Mouse (Mus musculus) regulatory T cell (primary cell): ENCODE data around the gene Naaladl2.

ENCODE experiments used
- in situ Hi-C: fragments of 300-600 bp; cut with MboI, MseI; formaldehyde crosslinking; loops from one replicate; pipeline ENCODE4 v1.15.1; 2025; ENCODE audit warnings: high pct_unique_total_duplicates

Naaladl2 gene

DNA sequence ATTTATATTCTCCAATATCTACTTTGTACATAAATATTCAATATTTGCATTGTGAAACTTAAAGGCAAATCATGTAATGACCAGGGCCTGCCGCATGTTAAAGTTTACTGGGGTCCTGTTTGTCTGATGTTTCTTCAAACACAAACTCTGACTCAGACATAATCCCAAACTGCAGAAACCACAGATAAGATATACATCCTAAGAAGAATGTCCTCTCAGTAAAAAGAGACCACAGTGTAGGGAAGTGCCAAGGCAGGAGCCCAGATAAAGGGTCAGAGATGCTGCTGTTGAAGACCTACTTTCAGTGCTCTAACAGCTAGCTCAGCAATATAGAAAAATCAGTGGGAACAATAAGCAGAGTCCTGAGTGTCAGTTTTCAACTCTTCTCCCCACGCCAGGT, 201.9 kb downstream of the Naaladl2 start:
- in situ Hi-C loops = no loop called here

DNA sequence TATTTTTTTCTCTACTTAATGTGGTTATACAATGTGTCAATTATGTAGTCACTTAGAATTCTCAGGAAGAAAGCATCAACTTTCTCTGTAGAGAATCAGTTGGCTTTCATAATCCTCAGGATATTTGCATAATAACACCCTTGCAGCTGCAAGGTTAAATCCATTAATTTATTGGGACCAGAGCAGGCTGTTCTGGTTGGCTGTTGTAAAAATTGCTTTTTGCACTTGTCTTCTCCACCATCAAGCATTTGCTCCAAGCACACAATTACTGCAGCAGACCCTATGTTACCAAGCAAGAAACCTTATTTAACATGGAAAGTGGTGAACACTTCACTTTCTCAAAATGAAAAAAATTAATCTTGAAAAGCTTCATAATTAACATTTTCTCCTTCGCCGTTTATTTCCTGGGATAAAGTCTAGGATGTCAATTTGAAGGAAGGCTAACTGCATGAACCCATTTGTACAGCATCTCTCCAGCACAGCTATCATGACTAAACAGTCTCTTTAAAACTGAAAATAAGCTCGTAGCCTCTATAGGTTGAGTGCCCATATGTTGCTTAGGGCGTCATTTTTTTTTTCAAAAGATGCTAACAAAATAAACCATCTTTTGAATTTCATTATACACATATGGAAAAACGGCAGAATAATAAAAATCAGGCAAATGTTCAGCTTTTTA, 205.4 kb downstream of the Naaladl2 start:
- in situ Hi-C loops = no loop called here

DNA sequence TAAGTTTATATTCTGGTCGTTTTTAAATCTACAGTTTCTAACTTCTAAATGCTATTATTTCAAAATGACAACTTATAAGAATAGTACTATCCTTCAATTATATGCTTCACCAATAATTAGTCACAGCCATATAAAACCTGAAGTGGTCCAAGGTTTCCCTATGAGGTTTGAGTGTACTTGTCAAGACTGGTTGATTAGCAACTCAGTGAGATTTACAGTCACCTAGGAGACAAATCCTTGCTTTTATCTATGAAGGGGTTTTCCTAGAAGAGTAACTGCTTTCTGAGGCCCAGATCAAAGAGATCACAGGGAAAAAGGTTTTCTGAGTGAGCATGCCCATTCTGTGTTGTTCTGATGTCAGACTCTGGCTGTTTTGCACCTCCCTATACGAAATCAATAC, 222.2 kb downstream of the Naaladl2 start:
- in situ Hi-C loops = no loop called here

DNA sequence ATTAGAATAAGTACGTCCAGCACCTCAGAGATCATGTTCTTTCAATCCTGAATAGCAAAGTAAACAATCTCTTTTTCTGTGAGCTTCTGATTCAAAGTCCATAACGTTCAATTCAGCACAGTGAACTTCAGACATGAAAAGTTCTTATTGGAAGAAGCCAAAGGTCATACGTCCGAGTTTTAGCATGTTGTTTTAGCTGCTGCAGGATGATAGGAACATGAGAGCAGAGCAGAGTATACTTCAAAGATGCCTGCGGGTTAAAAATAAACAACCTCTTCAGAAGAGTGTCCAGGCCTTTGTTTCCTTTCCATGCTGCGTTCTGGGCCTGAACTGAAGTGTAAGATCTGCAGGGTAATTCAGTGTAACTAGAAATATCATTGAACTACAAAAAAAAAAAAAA, 222.7 kb downstream of the Naaladl2 start:
- in situ Hi-C loops = no loop called here

DNA sequence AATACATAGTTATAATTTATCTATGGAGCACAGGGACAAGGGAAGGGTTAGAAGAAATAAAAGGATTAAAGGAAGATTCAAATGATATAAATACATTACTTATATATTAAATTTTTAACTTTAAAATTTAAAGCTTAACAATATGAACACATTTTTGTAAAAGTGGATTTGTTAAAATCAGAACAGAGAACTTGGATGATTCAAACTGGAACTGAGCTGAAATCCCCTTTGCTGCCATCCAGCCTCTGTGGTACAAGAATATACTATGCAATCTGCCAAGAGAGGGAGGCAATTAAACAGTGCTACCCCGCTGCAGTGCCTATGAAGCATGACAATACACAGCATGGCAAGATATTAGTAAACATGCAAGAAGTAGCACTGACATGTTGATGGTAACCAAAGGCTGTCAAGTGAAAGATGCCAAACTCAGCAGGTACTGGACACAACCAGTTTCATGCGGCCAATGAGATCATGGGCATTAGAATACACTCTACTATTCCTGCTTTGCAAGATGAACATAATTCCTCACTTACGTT, 238.6 kb downstream of the Naaladl2 start:
- in situ Hi-C loops = no loop called here

DNA sequence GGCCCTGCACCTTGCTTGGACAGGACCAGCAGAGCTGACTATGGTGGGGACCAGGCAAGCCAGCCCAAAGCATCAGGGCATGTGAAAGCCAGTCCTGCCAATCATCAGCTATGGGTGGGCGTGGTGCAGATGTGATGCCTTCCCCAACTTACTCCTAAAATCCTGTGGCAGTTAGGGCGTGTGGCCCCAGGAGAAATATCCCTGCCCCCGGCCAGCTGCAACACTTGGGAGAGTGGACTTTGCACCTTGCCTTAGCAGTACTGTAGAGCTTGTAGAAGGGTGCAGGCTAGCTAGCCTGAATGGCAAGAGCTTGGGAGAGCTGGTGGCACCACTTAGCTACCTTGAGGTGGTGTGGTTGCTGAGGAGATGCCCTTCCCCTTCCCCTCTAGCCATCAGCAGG, 255.3 kb downstream of the Naaladl2 start:
- in situ Hi-C loops = no loop called here

DNA sequence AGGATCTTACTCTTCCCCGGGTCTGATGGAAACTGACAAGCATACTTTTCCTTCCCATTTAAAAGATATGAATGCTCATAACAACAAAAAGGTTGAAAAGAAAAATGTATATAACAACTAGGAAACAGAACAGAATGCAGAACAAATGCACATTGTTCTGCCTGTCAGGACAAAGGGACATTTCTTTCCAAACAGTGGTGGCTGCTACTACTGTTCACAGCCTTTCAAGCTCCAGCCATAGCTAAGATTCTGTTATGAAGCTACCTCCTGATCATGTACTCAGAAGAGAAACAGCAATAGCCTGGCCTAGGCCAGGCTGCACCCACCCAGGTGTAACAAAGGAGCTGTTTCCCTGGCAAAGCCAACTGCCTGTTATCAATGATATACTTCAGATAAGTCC, 271.8 kb downstream of the Naaladl2 start:
- in situ Hi-C loops = no loop called here

DNA sequence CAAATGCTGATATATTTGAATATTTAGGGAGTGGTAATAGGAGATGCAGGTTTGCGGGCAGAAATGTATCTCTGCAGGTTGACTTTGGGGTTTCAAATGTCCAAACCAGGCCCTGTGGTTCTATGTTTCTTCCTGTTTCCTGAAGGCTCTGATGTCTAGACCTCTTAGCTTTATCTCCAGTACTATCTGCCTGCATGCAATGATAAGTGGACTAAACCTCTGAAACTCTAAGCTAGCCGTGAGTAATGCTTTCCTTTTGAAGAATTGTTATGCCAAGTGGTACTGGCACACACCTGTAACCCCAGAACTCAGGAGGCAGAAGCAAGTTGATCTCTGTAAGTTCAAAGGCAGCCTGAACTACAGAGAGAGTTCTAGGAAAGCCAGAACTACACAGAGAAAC, 291.1 kb downstream of the Naaladl2 start:
- in situ Hi-C loops = no loop called here

DNA sequence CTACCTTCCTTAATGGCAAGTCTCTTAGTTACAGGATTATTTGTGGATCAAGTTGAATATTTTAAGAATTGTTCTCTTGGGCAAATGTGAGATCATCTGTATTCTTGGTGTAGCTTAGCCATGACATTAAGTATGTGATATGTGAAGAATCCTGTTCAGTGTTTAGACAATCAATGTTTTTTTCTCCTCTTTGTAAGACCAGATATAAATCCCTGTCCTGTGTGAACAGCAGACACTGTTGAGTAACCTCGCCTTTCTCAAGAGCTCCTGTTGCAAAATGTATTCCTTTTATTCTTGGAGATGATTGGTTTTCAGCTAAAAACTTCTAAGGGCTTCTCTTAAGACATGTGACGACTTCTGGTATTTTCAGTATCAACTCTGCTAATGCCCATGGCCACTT, 347.3 kb downstream of the Naaladl2 start:
- in situ Hi-C loops = no loop called here

DNA sequence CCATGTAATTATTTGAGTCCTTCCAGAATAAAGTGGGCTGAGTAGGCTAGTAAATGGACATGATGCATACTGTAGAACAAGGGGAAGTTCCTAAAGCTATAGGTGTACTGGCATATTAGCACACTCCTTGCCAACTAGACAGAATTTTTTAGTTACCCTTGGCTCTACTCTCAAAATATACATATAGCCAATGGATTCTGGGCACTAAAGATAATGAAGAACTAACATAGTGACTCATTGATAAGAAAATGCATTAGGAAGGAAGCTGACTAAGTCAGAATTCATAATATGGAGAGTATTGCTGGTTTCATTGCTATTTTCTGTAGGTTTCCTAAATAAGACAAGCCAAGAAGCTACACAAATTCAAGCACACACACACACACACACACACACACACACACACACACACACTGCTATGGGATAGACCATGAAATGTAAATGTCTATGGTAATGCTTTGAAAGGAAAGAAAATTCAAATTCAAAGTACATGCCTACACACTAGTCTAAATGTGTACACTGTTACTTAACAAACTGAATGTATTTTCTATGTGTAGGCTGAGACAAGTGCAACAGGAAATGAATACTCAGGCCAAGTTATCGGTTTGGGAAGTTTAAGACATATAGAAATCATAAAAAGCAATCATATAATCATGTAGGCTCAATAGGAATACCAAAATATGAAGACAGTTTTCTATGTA, 356.5 kb downstream of the Naaladl2 start:
- in situ Hi-C loops = no loop called here

DNA sequence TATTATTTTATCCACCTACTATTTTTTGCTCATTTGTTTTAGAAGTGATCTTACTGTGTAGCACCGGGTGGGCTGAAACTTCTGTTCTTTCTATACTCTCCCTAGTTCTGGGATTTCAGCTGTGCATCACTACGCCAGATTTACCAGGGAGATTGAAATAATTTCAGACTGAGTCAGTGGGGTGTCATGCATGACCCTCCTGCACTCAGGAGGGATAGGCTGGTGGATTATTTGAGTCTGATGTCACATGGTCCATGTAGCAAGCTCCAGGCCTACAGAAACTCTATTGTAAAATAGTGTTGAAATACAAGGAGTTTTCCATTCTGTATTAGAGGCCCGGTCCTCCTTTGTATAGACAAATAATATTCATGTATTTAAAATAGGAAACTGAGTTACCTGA, 360.0 kb downstream of the Naaladl2 start:
- in situ Hi-C loops = no loop called here

DNA sequence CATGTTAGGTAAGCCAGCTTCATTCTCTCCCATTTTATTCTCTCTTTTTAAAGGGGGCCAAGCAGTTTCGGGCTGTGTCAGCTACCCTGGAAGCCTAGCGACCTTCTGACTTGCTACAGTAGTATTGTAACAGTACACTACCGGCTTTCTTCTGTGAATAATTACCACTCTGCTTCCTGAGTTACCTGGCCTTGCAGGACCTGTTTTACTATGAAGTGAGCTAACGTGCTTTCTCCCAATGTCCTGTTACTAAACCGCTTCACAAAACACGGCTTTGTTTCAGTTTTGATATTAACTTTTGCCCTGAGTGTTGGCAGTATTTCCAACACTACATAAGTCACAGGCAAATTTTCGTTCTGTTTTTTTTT, 360.6 kb downstream of the Naaladl2 start:
- in situ Hi-C loops = no loop called here

DNA sequence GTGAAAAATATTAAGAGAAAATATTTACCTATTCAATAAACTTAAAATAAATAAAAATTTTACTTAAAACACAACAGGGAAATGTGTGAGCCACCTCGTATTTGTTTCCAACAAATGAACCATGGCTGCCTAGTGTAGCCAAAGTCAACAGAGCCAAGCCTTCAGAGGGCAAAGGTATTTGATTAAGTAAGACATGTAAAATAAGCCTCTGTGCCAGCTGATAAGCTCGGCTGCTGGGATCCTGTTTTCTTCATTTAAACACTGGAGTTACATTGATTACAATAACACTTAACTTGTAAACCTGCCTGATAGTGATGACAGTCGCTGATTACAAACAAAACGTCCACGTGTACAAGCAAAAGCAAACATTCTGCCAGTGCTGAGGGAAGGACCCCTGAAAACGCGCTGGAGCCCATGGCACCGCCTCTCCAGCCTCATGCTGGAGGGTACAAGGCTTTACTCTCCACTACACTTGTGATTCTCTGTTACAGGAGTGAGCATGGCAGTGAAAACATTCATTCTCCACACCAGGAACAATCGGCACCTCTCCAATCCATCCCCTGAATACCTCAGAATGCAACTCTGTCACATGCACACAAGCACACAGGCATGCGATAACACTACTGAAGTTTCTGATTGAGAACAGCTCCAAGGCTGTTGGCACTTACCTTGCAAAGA, 361.1 kb downstream of the Naaladl2 start:
- in situ Hi-C loops = no loop called here

DNA sequence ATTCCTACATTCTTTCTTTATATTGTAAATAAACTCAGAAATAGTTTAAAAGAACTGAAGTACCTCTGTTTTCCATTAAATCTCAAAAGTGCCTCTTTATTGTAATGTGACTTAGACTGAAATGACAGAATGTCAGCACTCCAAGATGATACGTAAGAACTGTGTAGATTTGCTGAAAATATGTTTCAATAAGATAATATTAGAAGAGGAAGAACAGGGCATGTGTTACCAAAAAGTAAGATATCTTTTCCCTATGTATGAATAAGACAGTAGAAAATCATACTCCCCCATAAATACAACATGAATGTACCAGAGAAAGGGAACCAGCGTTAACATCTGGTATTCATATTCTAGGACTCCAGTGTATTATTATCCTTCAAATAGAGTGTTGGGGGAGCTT, 362.4 kb downstream of the Naaladl2 start:
- in situ Hi-C loops = no loop called here

DNA sequence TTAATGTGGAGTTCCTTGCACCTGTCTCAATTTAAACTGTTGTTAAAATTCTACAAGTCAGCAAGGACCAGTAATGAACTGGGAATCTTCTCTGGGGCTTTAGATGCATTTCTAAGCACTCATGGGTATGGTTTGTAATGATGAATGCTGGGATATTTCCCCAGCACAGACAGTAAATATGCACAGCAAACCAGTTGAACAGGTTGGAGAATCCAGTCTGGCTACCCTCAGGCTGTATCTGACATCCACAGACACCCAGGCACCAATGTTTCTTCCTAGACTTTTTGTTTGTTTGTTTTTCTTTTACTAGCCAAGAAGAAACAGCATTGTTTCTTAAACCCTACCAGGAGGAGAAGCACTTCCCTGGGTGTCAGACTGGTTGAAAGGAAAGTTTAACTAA, 365.6 kb downstream of the Naaladl2 start:
- in situ Hi-C loops = no loop called here

DNA sequence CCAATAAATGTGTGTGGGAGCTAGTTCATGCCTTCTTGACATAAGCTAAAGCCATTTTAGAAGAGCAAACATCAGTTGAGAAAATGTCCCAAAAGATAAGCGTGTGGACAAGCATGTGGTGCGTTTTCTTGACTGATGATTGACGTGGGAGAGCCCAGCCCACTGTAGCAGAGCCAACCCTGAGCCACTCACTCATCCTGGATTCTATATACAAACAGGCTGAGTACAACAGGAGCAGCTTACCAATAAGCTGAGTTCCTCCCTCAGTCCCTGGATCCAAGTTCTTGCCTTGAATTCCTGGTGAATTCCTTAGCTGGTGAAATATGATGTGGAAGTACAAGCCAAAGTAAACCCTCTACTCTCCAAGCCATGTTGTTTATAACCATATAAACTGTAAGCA, 395.0 kb downstream of the Naaladl2 start:
- in situ Hi-C loops = no loop called here

DNA sequence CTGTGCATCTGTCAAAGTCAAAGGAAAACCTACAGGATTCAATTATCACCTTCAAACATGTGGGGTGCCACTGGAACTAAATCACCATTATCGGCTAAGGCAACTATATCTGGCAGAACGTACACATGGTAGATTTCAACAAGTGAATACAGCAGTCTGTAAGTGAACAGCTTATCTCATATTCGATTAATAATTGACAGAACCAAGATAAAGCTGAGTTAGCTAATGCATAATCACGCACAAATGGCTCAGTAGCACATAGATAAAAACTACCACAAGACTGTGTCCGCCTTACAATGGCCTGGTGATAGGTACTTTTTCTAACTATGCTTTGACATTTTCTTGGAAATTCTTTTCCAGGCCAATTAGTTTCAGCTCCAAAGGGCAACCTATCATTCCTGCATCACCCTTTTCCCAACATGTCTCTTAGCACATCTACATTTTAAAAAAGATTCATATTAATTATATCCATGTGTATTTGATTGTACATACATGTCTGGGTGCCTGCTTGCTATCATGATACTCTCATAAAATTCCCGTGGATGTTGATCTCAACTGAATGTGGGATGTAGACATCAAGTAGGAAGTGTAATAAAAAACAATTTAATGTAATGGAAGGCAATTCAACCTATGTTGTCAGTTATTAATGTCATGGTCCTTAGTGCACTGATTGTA, 396.7 kb downstream of the Naaladl2 start:
- in situ Hi-C loops = no loop called here

DNA sequence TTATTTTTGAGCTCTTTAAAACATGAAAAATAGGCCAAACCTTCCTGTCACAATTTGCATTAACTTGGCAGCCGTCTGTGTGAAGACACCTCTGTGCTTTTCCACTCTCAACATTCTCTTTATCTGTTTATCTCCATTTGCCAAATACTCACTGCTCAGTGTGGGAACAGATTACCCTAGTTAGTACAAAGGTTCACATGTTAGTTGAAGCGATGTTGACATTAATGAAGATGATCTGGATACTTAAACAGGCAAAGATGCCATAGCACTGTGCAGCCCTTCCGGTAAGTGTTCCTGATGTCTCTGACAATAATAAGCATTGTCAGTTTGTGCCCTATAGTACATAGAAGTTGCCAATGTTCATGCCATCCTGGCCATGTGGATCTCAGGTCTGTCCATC, 400.1 kb downstream of the Naaladl2 start:
- in situ Hi-C loops = no loop called here

DNA sequence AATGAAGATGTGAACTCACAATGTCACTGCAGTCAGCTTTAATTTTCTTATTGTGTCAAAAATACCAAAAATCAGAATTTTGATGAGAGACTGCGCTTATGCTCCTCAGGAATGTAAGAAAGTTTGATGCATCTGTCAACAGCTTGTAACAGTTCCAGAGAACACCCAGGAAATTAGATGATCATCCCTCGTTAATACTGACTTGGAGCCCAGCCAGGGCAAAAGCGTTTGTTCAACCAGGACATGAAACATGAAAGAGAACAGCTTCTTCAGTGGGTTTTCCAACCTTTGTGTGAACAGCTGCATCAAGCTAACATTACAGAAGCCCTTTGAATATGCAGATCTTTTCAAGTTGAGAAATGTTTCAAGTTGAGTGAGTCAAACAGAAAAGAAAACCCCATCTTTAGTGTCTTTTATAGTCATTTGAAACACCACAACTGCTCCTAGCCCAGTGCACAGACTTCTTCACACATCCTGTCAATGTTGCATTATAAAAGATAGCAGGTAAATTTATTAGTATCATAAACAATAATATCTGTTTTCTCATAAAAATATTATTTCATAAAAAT, 424.8 kb downstream of the Naaladl2 start:
- in situ Hi-C loops = no loop called here

DNA sequence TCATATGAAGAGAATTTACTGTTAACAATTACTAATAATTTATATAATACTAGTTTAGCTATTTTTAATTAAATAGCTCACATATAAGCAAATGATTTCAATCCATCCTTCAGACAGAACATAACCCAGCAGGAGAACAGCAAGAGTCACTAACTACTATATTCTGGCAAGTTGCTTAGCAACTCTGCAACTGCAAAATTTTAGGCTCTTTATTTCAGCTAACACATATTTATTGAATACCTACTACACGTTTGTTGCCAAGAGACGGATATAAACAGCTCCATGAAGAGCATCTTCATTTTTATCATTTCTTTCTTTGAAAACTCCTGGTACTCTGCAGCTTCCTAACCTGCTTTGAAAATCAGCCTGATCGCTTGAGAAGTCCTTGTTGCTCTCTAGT, 429.3 kb downstream of the Naaladl2 start:
- in situ Hi-C loops = no loop called here

DNA sequence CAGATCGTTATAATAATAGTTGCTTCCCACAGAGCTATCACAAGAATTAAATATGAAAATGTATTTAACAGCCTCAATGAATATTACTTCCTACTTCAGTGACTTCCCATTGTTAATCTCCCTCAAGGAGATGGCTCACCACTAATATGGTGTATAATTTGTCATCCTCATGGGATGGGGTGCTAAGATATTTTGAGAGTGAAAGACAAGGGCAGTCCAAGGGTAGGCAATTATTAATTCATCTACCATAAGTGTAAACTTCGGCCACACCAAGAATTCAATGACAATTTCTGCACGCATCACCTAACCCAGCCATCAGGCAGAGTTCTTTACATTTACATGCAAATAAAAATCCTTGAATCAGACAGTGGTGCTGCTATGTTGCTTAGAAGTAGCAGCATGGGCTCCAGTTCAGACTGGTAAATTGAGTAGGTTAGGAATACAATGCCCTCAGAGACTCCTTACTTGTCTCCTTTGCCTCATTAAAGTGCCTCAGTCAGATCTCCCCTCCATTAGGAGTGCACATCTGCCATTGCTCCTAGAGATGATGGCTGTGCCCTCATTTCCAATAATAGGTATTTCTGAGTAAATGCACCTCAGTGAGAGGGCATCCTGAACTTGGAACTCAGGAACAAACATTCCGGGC, 438.2 kb downstream of the Naaladl2 start:
- in situ Hi-C loops = no loop called here
